Mouse (Mus musculus): Measurements from ENCODE around the gene Atp13a2.

DNA sequence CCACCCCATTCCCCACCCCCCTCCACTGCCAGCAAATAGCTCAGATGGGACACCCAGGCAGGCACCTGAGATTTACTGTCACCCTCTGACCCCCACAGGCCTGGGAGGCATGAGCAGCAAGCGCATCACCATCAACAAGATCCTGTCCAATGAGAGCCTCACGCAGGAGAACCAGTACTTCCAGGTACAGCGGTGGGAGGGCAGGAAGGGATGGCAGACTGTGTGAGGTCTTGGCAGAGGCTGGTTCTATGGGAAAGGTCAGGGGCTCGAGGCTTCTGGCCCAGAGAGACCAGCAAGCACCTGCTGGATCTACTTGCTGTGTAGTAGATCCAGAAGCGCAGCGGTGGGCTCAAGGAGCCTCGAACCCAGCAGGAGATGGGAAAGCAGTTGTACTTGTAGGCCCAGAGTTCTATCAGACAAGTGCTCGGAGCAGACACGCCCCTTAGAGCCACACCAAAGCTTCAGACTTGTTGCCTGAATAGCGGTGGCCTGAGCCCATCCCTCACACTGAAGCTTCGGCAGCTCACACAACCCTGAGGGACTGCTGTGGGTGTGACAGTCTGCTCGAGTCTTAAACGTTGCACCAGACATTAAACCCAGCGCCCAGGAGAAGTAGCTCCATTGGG is 40.0 kb upstream of the Atp13a2 start:
- TF ChIP-seq POLR2A (IDR thresholded peaks at IDR 0.05; ENCODE audit: borderline replicate concordance, control insufficient read depth, low read depth, low read length) (no peak), CTCF (IDR thresholded peaks at IDR 0.05; ENCODE audit: control insufficient read depth, insufficient read depth, low read length) (no peak)

All from bone marrow, adult 2 months (tissue).